Mouse (Mus musculus): ENCODE measurements around the gene Pcyt2.

DNA sequence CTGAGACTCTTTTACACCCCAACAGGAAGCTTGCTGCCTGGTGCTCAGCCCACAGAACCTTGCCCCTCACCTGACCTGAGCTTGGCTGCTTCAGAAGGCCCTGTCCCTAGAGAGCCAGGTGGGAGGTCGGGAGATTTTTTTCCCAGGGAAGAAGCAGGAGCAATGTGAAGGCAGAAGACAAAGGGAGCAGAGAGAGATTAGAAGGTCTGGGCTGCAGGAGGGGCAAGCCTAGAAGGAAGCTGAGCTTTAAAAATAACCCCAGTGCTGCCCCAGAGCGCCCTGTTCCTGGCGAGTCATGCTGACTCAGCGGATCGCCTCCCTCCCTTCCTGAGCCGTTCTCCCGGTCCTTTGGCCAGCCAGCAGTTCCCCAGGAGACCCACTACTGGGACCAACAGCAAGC is 12.2 kb upstream of the Pcyt2 start:
- TF ChIP-seq SRF (IDR thresholded peaks at IDR 0.05; ENCODE audit: control insufficient read depth, insufficient read length, low read depth) (no peak), CEBPB (IDR thresholded peaks at IDR 0.05; ENCODE audit: insufficient read depth, poor library complexity, severe bottlenecking) (no peak), TCF3 (IDR thresholded peaks at IDR 0.05; ENCODE audit: insufficient read length, low read depth) (no peak), USF1 (IDR thresholded peaks at IDR 0.05; ENCODE audit: low read depth) (no peak), POLR2A (IDR thresholded peaks at IDR 0.05; ENCODE audit: insufficient read length, low read depth) (no peak), MYOD1 (IDR thresholded peaks at IDR 0.05; ENCODE audit: control insufficient read depth in 1 of 3, insufficient read length in 2 of 3, low read depth in 2 of 3) (no peak), MYOG (IDR thresholded peaks at IDR 0.05; ENCODE audit: control insufficient read depth in 1 of 3, insufficient read depth in 1 of 3, insufficient read length in 2 of 3, low read depth in 2 of 3) (no peak), E2F4 (IDR thresholded peaks at IDR 0.05; ENCODE audit: insufficient read depth) (no peak), REST (IDR thresholded peaks at IDR 0.05; ENCODE audit: insufficient read depth, insufficient read length) (no peak), TCF12 (IDR thresholded peaks at IDR 0.05; ENCODE audit: insufficient read depth, poor library complexity, severe bottlenecking) (no peak), MAX (IDR thresholded peaks at IDR 0.05; ENCODE audit: low read depth) (no peak), POLR2AphosphoS2 (IDR thresholded peaks at IDR 0.05; ENCODE audit: insufficient read length, low read depth) (no peak)
